Mouse (Mus musculus) liver, embryonic 15.5 days (tissue): Measurements from ENCODE around the gene Cyp4f40. TPM values are rescaled to one million over a fixed set of nuclear protein-coding genes. Genes with fewer than 3 reads are reported as not detected.
"Not testable (repeated sequence)": the region's sequence is repeated elsewhere in the genome, so short reads cannot be mapped to it uniquely, and the experiment has no call there.

Experiments used
- ATAC-seq: fragments of 200-750 bp; cut with Nextera tagmentation; 2 replicates; pipeline ENCODE4 v1.8.0; 2017; ENCODE audit warnings: moderate number of reproducible peaks, mild to moderate bottlenecking, moderate library complexity; ENCODE audit not compliant: insufficient read depth
- H3K27ac ChIP-seq: fragments of 300-500 bp; sonication (generic); replicated peaks from 2 replicates; pipeline ENCODE4 v1.5.1; 2015; ENCODE audit warnings: mild to moderate bottlenecking, inconsistent platforms
- H3K27me3 ChIP-seq: fragments of 300-500 bp; sonication (generic); 2 replicates; pipeline ENCODE4 v1.6.1; 2015; ENCODE audit warnings: mild to moderate bottlenecking, inconsistent platforms
- H3K36me3 ChIP-seq: fragments of 300-500 bp; sonication (generic); replicated peaks from 2 replicates; pipeline ENCODE4 v1.6.1; 2015; ENCODE audit warnings: moderate library complexity, mild to moderate bottlenecking, inconsistent platforms
- H3K4me1 ChIP-seq: fragments of 300-500 bp; sonication (generic); replicated peaks from 2 replicates; pipeline ENCODE4 v1.6.1; 2015; ENCODE audit warnings: inconsistent platforms
- H3K4me2 ChIP-seq: fragments of 300-500 bp; sonication (generic); 2 replicates; pipeline ENCODE4 v1.6.1; 2015; ENCODE audit warnings: moderate library complexity, mild to moderate bottlenecking, inconsistent platforms
- H3K4me3 ChIP-seq: fragments of 300-500 bp; sonication (generic); replicated peaks from 2 replicates; pipeline ENCODE4 v1.5.1; 2015; ENCODE audit warnings: mild to moderate bottlenecking, inconsistent platforms
- H3K9ac ChIP-seq: fragments of 300-500 bp; sonication (generic); 2 replicates; pipeline ENCODE4 v1.6.1; 2015; ENCODE audit warnings: moderate library complexity, mild to moderate bottlenecking, inconsistent platforms
- H3K9me3 ChIP-seq: fragments of 300-500 bp; sonication (generic); replicated peaks from 2 replicates; pipeline ENCODE4 v1.6.1; 2016; ENCODE audit warnings: inconsistent platforms
- WGBS: fragments of 180-500 bp; shearing (Covaris S2); methylation state at CpG from one replicate; pipeline ENCODE4 v1.1.7; 2015; ENCODE audit warnings: mixed read lengths; ENCODE audit not compliant: insufficient replicate concordance; 5-methylcytosine and 5-hydroxymethylcytosine counted together
- polyA plus RNA-seq: library from polyadenylated mRNA; unstranded; fragments of >200 nt; fragmentation: Nextera tagmentation; extraction: Ambion mirVana; gene quantifications from 2 replicates; pipeline ENCODE4 v1.2.1, GENCODE M21; 2015

Cyp4f40 gene
- polyA plus RNA-seq, 1 experiment from 2014 or later: not detected

DNA sequence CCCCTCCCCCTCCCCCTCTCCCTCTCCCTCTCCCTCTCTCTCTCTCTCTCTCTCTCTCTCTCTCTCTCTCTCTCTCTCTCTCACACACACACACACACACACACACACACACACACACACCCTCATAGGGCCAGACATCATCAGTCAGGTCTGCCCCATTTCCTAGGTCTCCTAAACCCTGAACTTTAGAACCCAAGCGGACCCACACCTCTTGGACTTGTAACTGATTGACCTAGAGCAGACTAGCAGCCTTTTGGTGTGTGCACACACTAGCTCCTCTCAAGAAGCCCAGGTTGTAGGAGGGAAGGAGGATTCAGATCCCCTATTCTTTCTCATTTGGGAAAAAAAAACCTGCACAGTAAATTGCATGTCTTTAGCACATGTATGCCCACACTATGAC is 63.5 kb downstream of the Cyp4f40 start:
- H3K9ac ChIP-seq, H3K4me3 ChIP-seq, H3K27me3 ChIP-seq, H3K9me3 ChIP-seq, H3K4me1 ChIP-seq, H3K36me3 ChIP-seq, H3K27ac ChIP-seq, H3K4me2 ChIP-seq, ATAC-seq: not testable (repeated sequence)
- WGBS: 48% methylated on average over 1 of the region's 1 CpGs

DNA sequence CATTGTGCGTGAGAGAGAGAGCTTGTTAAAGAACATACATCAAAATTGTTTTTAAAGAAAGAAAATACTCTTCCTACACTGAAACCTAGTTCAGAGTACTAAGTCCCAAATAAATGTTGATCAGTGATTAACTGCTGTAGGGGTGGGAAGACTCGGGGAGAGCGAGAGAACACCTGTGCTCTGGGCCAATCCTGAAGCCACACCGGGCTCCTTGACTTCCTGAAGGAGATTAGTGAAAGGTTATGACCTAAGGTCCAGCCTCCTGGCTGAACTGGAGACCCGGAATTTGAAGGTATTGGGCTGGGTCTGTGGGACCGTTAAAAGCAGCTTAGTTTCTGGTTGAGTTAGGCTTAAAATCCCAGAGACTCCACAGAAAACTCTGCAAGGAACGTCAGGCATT is 64.1 kb downstream of the Cyp4f40 start:
- Histone ChIP-seq H3K4me1 (no peaks in the 10 kb centered on the region), H3K27ac (no peak overlapping the region), H3K4me2 (no peak overlapping the region), H3K9me3 (no peaks in the 10 kb centered on the region), H3K36me3 (no peaks in the 10 kb centered on the region), H3K4me3 (no peak overlapping the region), H3K9ac (no peak overlapping the region), H3K27me3 (no peaks in the 10 kb centered on the region)
- no peak for ATAC-seq
- WGBS: 72% methylated on average over 7 of the region's 7 CpGs

DNA sequence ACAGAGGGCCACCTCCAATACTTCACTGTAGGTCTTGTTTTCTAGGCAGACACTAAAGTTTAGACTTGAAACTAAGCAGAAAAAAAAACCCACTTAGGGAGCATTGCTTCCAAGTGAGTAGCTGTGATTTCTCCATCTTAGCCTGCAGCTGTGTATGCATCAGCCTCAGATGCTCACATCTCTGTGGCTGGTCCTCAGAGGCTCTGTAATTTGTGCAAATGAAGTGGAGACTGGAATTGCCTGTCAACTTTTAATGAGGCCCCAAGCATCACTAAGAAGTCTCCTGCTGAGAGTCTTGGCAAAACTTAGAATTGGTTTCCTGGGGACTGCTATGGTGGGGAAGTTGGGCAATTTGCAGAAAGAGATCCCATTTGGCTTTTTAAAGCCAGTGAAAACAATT is 67.7 kb downstream of the Cyp4f40 start:
- not testable (repeated sequence) for H3K4me3 ChIP-seq, H3K4me1 ChIP-seq, H3K27me3 ChIP-seq, H3K4me2 ChIP-seq, ATAC-seq, H3K36me3 ChIP-seq, H3K9ac ChIP-seq, H3K9me3 ChIP-seq, H3K27ac ChIP-seq

Other genes with a start within 250 kb of the Cyp4f40 start
- 7.2 and 9.2 TPM in 2 replicates for gene Pglyrp2, start 234.7 kb upstream of the Cyp4f40 start, polyA plus RNA-seq
- 0.52 and 0.83 TPM in 2 replicates for gene Cyp4f39, start 206.2 kb upstream of the Cyp4f40 start, polyA plus RNA-seq
- gene Cyp4f17, start 152.8 kb upstream of the Cyp4f40 start, polyA plus RNA-seq: 0.64 and 0.85 TPM in 2 replicates
- gene Cyp4f16, start 122.3 kb upstream of the Cyp4f40 start, polyA plus RNA-seq: 4.3 and 4.5 TPM in 2 replicates
- gene Cyp4f37, start 37.6 kb upstream of the Cyp4f40 start, polyA plus RNA-seq: not detected in 2 replicates
- gene Cyp4f15, start 26.7 kb downstream of the Cyp4f40 start, polyA plus RNA-seq: 6.5 and 7.5 TPM in 2 replicates
- gene Zfp871, start 129.4 kb downstream of the Cyp4f40 start, polyA plus RNA-seq: 8.4 and 9.8 TPM in 2 replicates
- 0.06 and 0.15 TPM in 2 replicates for gene Zfp811, start 151.0 kb downstream of the Cyp4f40 start, polyA plus RNA-seq
- 1.2 and 1.7 TPM in 2 replicates for gene Zfp799, start 171.4 kb downstream of the Cyp4f40 start, polyA plus RNA-seq
- gene Zfp870, start 232.7 kb downstream of the Cyp4f40 start, polyA plus RNA-seq: 1.6 TPM in 2 replicates